Mouse (Mus musculus): ENCODE data around the gene Iqcf1. TPM values are rescaled to one million over a fixed set of nuclear protein-coding genes. Genes with fewer than 3 reads are reported as not detected.

The Iqcf1 gene
- polyA plus RNA-seq, 1 experiment, result not detected

DNA sequence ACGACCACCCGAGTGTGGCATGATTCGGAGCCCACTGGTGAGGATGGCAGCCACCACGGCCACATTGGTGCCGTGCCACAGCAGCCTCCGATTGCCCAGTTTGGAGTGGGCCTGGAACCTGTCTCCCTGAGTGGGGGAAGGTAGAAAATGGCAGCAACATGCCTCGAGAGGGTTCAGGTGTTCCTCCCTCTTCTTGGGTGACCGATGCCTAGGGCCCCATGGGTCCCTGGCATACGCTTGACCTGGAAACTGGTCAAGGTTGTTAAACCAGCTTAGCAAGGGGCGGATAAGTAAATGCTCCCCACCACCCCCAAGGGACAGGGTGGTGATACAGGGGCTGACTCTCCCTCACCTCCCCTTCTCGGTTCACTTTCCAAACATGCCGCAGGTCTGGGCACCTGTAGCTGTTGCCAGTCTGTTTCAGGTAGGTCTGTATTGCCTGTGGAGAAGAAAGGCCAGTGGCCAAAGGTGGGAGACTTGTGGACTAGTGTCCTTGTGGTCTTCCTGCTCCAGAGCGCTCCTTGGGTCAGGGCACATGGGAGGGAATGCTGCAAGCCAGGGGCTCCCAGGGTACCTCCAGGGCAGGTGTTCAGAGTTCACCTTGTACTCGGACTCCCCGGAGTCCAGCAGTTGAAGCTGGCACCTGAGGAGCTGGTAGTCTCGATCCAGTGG lies 26.6 kb upstream of the Iqcf1 start:
- TF ChIP-seq POLR2A (IDR thresholded peaks at IDR 0.05; ENCODE audit: borderline replicate concordance, low read depth, low read length) (no peak), CTCF (IDR thresholded peaks at IDR 0.05; ENCODE audit: low read depth, low read length) (no peak)
- Histone ChIP-seq H3K27ac (ENCODE audit: insufficient read depth, low read depth, low read length) (no peak overlapping the region), H3K4me1 (ENCODE audit: control insufficient read depth, insufficient read depth, low read length) (peaks cover 14% of the 10 kb centered on the region), H3K4me3 (ENCODE audit: insufficient read depth, low read length) (no peak overlapping the region)

DNA sequence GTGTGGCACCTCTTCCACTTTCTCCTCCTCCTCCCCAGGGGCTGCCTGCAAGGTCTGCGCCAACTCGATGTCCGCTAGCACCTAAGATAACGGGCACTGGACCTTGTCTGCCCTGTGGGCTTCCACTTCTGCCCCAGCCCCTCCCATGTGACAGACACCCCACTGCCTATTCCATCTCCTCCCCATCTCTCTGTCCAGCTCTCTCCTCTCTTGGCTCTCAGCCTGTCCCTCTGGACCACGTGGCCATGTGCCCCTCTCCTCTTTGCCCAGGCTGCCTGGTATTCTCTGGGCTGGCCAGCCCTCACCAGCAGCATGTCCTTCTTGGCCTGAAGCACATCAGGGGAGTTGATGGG lies 26.0 kb upstream of the Iqcf1 start:
- no peak overlapping the region for H3K27ac ChIP-seq (ENCODE audit: insufficient read depth, low read depth, low read length)
- H3K4me3 ChIP-seq (ENCODE audit: insufficient read depth, low read length), result no peak overlapping the region
- no peak for TF ChIP-seq CTCF (IDR thresholded peaks at IDR 0.05; ENCODE audit: low read depth, low read length)
- no peak for TF ChIP-seq POLR2A (IDR thresholded peaks at IDR 0.05; ENCODE audit: borderline replicate concordance, low read depth, low read length)
- peaks cover 15% of the 10 kb centered on the region for H3K4me1 ChIP-seq (ENCODE audit: control insufficient read depth, insufficient read depth, low read length)

DNA sequence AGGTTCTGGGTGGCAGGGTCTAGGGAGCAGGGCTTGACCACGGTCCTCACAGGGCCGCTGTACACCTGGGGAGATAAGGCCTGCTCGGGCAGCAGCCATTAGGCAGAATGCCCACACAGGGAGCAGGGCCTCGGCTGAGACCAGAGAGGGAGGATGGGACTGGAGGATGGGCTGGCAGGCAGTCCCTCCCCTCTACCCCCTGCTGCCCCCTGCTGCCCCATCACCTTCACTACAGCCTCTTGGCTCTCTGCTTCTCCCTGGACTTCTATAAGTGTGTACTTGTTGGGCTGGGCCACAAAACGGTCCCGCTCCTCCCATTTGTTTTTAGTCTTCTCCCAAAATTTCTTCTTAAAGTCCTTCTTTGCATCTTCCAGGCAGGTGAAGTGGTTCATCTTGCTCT lies 25.3 kb upstream of the Iqcf1 start:
- Histone ChIP-seq H3K4me1 (ENCODE audit: control insufficient read depth, insufficient read depth, low read length) (peaks cover 14% of the 10 kb centered on the region), H3K27ac (ENCODE audit: insufficient read depth, low read depth, low read length) (no peak overlapping the region), H3K4me3 (ENCODE audit: insufficient read depth, low read length) (no peak overlapping the region)
- TF ChIP-seq CTCF (IDR thresholded peaks at IDR 0.05; ENCODE audit: low read depth, low read length) (peak; percentile 37; the same call in 1 of the 2 replicates), POLR2A (IDR thresholded peaks at IDR 0.05; ENCODE audit: borderline replicate concordance, low read depth, low read length) (no peak)

DNA sequence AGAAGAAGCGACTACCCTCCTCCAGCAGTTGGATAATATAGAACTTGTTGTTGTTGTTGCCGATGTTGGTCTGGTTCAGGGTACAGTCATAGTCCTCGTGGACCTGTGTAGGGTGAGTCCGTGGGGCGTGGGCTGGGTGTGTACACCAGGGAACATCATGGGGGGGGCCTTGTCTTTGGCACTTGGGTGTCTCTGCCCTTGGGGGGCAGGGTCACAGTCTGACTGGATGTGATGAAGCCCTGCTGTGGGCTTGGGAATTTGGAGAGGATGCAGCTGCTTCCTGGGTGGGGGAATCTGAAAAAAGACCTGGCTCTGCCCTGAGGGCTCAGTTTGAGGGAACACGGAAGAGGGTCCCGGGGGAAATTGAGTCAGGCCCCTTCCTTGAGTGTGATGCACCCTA lies 24.7 kb upstream of the Iqcf1 start:
- H3K4me3 ChIP-seq (ENCODE audit: insufficient read depth, low read length), result peak overlapping the region; percentile 71

DNA sequence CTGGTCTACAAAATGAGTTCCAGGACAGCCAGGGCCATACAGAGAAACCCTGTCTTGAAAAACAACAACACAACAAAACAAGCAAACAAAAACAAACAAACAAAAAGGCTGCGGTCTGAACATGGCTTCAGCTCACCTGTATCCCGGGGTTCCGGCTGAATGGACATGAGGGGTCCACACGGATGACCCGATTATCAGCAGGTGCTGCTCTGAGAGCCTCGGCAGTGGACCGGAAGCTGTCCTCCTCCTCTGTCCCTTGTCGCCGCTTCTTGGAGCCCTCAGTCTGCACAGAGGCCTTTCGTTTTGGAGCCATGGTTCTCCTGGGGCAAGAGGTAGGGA lies 24.1 kb upstream of the Iqcf1 start, which contains the start of gene Rrp9:
TSS of gene Rrp9 (plus strand) at position 301 of the 339 bp plus-strand sequence.
- Histone ChIP-seq H3K27ac (ENCODE audit: insufficient read depth, low read depth, low read length) (peak within 1 kb of the TSS; percentile 75), H3K4me1 (ENCODE audit: control insufficient read depth, insufficient read depth, low read length) (peaks cover 8% of the 10 kb centered on the region), H3K4me3 (ENCODE audit: insufficient read depth, low read length) (peak within 1 kb of the TSS; percentile 71)
- TF ChIP-seq POLR2A (IDR thresholded peaks at IDR 0.05; ENCODE audit: borderline replicate concordance, low read depth, low read length), result no peak
- no peak for TF ChIP-seq CTCF (IDR thresholded peaks at IDR 0.05; ENCODE audit: low read depth, low read length)

More for the DNA sequence above, 24.7 kb upstream of the Iqcf1 start:
- Histone ChIP-seq H3K4me1 (ENCODE audit: control insufficient read depth, insufficient read depth, low read length) (peaks cover 8% of the 10 kb centered on the region), H3K27ac (ENCODE audit: insufficient read depth, low read depth, low read length) (no peak overlapping the region)
- no peak for TF ChIP-seq POLR2A (IDR thresholded peaks at IDR 0.05; ENCODE audit: borderline replicate concordance, low read depth, low read length)
- TF ChIP-seq CTCF (IDR thresholded peaks at IDR 0.05; ENCODE audit: low read depth, low read length), result no peak

DNA sequence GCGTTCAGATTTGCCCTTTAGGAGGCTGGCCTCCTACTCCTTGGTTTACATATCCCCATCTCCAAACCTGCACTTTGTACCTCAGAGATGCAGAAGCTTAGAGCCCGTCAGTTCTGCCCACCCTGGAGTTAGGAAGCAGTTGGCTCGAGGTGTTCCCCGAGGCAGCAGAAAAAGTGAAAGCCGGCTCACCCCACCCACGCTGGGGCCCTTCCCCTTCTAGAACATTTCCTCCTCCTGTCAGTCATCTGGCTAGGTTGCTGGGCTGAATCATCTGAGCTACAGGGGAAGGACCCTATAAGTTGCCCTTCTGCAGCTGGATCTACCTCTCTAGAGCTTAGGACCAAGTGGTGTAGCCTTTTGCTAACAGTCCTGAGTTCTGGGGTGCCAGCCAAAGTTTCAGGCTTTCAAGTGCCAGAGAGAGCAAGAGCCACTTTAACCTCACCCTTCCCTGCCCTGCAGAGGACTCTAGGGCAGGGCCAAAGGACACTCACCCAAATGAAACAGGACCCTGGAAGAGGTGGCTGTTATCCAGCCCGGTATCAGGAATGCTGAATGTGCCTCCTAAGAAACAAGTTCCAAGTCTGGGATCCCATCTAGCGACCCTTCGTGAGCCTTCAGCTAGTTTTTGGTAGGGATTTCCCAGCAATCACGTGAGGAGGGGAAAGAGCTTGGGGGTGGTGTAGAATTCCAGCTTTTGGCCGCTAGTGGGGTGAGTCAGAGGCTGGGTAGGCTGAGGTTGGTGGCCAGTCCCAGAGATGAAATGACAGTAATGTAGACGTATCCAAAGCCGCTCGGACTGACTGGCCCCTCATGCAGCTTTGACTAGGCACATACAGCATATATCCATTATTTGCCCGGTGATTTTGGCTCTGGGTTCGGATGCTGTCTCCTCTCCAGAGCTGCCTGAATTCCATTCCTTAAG lies 23.5 kb upstream of the Iqcf1 start:
- Histone ChIP-seq H3K27ac (ENCODE audit: insufficient read depth, low read depth, low read length) (peak overlapping the region; percentile 75), H3K4me3 (ENCODE audit: insufficient read depth, low read length) (peak overlapping the region; percentile 71), H3K4me1 (ENCODE audit: control insufficient read depth, insufficient read depth, low read length) (peaks cover 8% of the 10 kb centered on the region)
- TF ChIP-seq CTCF (IDR thresholded peaks at IDR 0.05; ENCODE audit: low read depth, low read length), result no peak
- TF ChIP-seq POLR2A (IDR thresholded peaks at IDR 0.05; ENCODE audit: borderline replicate concordance, low read depth, low read length), result no peak; the same call in 1 of the 2 replicates

DNA sequence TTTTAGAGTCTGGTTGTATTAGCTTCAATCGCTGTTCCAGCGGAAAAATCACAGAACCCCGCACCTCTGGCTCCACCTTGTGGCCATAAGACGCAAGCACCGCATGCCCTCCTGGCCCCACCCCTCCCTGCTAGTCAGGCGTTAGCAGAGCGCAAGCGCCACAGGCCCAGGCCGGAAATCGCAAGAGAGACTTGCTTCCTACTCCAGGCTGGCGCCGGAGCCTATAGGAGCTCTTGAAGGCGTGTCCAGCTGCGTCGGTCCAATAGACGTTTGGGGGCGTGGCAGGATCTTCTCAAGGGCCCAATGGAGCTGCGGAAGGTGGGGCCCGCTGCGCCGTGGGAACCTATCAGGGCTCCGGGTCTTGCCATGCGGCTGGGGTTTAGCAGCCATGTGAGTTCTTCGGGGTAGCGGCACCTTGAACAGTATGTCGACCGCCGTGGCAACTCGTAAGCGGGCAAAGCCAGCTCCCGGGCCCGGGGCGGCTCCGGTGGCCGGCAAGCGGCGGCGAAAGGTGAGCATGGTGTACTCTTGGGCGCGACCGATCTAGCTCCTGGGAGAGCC lies 22.8 kb upstream of the Iqcf1 start, which contains the start of gene Parp3:
TSS of gene Parp3 (minus strand) at position 26 of the 561 bp plus-strand sequence.
- Histone ChIP-seq H3K4me3 (ENCODE audit: insufficient read depth, low read length) (peak within 1 kb of the TSS; percentile 71), H3K27ac (ENCODE audit: insufficient read depth, low read depth, low read length) (peak within 1 kb of the TSS; percentile 75), H3K4me1 (ENCODE audit: control insufficient read depth, insufficient read depth, low read length) (peaks cover 8% of the 10 kb centered on the region)
- TF ChIP-seq POLR2A (IDR thresholded peaks at IDR 0.05; ENCODE audit: borderline replicate concordance, low read depth, low read length) (no peak), CTCF (IDR thresholded peaks at IDR 0.05; ENCODE audit: low read depth, low read length) (peak; percentile 56; the same call in 1 of the 2 replicates)

DNA sequence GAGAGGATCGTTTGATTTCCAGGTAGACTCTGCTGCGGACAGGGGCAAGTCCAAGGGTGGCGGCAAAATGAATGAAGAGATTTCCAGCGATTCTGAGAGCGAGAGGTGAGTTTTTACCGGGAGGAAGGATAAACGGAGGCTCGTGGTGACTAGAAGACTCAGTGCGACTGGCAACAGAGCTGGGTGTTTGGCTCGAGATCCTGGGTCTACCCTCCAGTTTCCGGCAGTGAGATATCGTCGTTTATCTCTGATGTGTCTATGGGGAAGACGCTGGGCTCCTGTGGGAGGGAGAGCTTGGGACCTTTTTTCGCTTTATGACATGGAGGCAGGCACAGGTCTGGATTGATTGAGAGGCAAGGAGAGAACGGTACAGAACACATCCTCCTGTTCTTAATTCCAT lies 22.1 kb upstream of the Iqcf1 start:
- peak overlapping the region; percentile 70 for H3K4me3 ChIP-seq (ENCODE audit: insufficient read depth, low read length)
- peaks cover 8% of the 10 kb centered on the region for H3K4me1 ChIP-seq (ENCODE audit: control insufficient read depth, insufficient read depth, low read length)
- TF ChIP-seq CTCF (IDR thresholded peaks at IDR 0.05; ENCODE audit: low read depth, low read length) (no peak), POLR2A (IDR thresholded peaks at IDR 0.05; ENCODE audit: borderline replicate concordance, low read depth, low read length) (no peak)
- no peak overlapping the region for H3K27ac ChIP-seq (ENCODE audit: insufficient read depth, low read depth, low read length)

DNA sequence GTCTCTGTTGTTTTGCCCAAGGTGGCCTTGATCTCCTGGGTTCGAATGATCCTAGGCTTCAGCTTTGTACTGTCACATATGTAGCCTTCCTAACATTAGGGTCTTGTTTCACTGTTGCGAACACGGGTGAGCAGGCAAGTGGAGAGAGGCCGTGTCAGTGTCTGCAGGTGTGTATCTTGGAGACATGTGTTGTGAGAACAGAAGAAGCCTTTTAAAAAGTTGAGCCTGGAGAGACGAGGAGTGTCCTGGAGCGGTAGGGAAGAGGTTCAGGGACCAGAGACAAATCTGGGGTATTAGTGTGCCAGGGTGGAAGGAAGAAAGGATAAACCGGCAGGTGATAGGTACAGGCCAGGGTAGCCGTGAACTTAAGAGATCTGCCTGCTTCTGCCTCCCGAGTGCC lies 21.7 kb upstream of the Iqcf1 start:
- Histone ChIP-seq H3K4me3 (ENCODE audit: insufficient read depth, low read length) (peak overlapping the region; percentile 70), H3K4me1 (ENCODE audit: control insufficient read depth, insufficient read depth, low read length) (peaks cover 8% of the 10 kb centered on the region), H3K27ac (ENCODE audit: insufficient read depth, low read depth, low read length) (no peak overlapping the region)
- TF ChIP-seq POLR2A (IDR thresholded peaks at IDR 0.05; ENCODE audit: borderline replicate concordance, low read depth, low read length), result no peak
- no peak for TF ChIP-seq CTCF (IDR thresholded peaks at IDR 0.05; ENCODE audit: low read depth, low read length)
